Mouse (Mus musculus) lung, postnatal 10 days (tissue): ENCODE results near the gene Dync1i1.

ENCODE experiments used
- DNase-seq: peaks from one replicate; pipeline ENCODE4 v3.0.0; 2021

The Dync1i1 gene

DNA sequence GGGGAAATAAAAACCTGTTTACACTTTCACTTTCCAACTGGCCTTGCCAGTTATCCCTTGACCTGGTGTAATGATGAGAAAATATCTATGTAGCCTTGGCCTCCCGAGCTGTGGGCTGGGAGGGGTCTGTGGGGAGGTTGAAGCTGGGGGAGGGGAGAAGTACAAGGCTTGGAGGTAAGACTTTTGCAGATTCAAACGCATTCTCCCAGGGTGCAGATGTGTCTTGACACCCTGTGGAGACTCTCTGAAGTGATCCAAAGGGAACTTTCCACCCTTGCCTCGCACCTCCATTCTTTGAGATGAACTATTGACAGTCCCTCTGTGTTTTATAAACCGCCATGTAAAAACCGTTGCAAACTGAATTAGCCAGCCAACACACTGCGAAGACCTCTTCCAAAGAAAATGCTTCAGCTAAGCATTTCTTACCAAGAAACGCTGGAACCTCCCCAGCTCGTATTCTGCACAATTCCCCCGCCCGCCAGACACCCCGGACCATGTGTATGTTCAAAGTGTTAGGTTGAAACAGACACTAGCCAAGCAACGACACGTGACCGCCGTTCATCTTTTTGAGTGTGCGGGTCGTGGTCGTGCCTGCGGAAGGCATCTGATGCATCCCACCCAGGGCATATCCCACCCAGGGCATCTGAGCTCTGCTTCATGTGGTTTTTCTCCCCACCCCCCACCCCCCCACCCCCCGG, 133.6 kb downstream of the Dync1i1 start:
- peak; percentile 27 for DNase-seq

GRCm38 (mm10) chr6:5859630-5860029, 134.2 kb downstream of the Dync1i1 start:
- DNase-seq: peak; percentile 7

DNA sequence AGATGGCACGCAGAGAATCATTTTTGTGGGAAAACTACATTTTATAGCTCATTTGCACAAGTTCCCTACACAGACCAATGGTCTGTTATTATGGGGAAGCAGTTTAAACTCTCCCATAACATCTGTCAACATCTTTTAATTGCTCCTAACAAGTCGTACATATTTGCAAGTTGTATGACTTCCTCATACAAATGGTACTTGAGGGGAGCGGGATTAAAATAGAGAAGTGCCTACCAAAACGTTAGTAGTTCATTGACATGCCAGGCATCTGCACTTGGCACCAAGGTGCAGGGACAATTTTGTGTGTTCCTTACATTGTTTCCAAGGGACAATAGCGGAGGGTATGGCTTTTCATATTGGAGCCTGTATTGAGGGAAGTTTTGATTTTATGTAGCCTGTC, 140.7 kb downstream of the Dync1i1 start:
- no peak for DNase-seq

DNA sequence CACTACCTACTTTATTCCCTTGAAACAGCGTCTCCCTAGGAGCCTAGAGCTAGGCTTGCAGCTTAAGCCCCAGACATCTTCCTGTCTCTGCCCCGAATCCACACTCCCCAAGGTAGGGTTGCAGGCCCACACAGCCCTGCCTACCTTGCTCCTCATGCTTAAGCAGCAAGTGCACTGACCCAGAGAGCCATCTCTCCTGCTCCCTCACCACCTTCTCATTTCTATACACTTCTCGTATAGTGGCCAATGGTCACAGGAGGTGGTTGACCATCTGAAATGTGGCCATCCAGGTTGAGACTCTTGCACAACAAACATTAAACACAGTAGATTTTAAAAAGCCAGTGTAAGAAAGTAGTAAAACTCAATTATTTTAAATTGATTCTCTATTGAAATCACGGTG, 141.8 kb downstream of the Dync1i1 start:
- no peak for DNase-seq

DNA sequence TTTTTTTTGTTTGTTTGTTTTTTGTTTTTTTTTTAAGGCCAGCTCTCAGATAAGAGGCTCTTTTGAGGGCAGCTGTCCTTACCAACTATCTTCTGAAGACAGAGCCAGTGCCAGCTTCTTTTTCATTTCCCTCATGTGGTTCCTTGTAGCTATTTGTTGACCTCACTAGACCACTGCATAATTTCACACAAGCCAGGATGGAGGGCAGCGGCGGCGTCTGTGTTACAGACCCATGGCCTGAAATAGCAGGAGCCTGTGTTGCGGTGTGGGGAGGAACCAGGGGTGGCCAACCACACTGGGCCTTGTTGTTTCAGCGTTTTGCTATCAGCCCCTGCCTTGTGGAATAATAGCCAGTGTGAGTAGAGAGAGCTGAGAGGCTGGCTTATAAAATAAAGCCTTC, 145.6 kb downstream of the Dync1i1 start:
- no peak for DNase-seq

DNA sequence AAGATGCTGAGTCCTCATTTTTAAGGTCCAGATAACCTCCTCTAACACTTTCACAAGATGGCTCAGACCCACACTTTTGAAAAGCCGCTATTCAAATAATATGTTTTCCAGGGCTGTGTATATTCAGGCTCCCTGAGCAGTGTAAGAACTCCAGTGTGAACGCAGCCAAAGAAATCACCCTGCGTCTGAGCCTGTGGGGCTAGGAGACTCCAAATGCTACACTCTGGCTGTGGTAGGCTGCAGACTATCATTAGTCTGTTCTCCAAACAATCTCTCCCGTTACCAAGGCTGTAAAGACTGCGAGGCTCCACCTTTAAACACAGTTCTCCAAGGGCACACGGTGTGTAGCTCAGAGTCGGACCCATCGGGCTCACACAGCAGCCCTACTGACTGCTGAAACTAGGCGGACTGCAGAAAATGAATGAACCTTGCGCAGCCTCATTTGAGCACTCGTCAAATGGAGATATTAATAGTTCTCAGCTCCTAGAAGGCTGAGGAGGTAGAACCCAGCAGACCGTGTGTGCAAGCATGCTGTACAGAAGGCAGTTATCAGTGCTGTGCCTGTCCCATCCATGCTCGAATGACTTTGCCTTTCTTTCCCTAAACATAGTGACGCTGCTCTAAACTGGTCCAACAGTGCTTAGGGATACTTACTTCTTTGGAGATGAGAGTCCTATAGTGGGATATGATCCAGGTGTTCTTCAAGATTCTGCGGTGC, 146.3 kb downstream of the Dync1i1 start:
- DNase-seq: no peak

GRCm38 (mm10) chr6:5889341-5889740, 163.9 kb downstream of the Dync1i1 start:
- no peak for DNase-seq

- no peak for DNase-seq
These were observed 185.9 kb downstream of the Dync1i1 start for GRCm38 (mm10) chr6:5911295-5911694.

- no peak for DNase-seq
These were observed 189.6 kb downstream of the Dync1i1 start for GRCm38 (mm10) chr6:5915028-5915427.

- DNase-seq: peak; percentile 45
These were observed 195.2 kb downstream of the Dync1i1 start for GRCm38 (mm10) chr6:5920670-5921069.

DNA sequence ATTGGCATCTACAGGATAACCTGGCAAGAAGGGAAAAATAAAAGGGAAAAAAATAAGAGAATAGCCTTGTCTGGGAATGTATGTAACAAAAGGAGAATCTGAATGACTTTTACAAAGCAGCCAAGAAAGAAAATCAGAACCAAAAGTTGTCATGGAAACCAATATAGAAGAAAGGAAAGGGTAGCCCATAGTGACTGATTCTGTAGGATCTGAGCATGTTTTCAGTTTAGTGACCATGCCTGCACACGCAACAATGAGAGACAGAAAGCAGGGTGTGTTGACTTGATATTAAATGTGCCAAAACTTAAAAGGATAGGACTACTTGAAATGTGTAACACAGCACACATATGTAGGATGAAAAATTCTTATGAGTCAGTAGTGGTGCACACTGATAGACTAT, 197.2 kb downstream of the Dync1i1 start:
- DNase-seq: no peak

- no peak for DNase-seq
These were observed 197.7 kb downstream of the Dync1i1 start for GRCm38 (mm10) chr6:5923148-5923547.

- DNase-seq: no peak
These were observed 204.7 kb downstream of the Dync1i1 start for GRCm38 (mm10) chr6:5930140-5930539.

GRCm38 (mm10) chr6:5935587-5936353, 210.3 kb downstream of the Dync1i1 start:
- no peak for DNase-seq

- DNase-seq: no peak
These were observed 224.5 kb downstream of the Dync1i1 start for GRCm38 (mm10) chr6:5949812-5950392.

DNA sequence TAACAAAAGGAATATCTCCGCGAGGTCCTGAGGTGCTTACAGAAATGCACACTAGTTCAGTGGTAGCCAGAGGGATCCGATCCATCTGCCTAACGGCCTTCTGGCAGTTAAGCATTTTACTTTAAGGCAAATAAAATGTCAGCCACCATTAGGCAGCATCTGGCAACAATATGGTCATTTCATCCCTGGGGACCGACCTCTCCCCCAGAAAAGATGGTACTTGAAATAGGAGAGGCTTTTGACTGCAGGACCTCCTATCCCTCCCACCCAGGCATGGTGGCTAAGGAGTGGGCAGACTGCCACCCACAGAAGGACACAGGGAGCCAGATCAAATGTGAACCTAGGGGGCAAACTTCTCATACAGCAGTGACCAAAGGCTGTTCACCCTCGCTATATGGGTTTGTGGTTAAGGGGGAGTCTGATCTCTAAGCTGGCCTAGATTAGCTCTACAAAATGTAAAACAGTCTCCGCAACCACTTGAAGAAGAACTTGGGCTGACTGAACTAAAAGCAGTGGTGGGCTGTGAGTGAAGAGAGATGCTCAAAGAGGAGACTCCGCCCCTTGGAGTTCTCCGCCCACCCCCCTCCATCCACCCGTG, 231.0 kb downstream of the Dync1i1 start:
- no peak for DNase-seq

- no peak for DNase-seq
These were observed 235.3 kb downstream of the Dync1i1 start for GRCm38 (mm10) chr6:5960728-5961127.

DNA sequence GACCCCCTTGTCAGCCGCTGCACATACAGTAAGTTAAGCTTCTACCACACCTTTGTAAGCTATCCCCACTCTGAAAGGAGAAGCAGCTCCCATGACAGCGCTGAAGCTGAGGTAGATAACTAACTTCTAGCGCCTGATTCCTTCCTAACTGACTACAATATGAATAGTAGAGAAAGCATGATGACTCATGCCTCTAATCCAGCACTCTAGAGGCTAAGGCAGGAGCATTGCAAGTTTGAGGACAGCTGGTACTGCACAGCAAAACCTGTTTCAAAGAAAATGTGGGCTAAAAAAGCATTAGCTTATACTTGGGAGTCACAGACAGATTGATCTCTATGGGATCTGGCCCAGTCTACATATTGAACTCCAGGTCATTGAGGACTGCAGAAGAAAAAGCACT, 236.5 kb downstream of the Dync1i1 start:
- DNase-seq: no peak

DNA sequence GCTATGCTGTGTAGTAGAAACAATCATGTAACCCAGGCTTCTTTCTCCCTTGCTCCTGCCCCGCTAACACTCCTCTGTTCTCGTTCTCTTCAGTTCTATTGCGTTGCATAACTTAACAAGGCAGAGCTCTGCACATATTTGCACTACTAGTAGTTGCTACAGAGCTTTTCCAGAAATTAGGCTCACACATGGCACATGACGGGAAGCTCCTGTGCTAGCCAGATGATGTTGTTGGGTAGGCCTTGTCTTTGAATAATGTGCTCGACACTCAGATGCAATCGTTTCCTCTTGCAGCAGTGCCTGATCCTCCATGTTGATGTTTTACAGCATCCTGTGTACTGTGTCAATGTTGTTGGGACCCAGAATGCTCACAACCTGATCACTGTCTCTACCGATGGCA, 240.9 kb downstream of the Dync1i1 start:
- DNase-seq: no peak

DNA sequence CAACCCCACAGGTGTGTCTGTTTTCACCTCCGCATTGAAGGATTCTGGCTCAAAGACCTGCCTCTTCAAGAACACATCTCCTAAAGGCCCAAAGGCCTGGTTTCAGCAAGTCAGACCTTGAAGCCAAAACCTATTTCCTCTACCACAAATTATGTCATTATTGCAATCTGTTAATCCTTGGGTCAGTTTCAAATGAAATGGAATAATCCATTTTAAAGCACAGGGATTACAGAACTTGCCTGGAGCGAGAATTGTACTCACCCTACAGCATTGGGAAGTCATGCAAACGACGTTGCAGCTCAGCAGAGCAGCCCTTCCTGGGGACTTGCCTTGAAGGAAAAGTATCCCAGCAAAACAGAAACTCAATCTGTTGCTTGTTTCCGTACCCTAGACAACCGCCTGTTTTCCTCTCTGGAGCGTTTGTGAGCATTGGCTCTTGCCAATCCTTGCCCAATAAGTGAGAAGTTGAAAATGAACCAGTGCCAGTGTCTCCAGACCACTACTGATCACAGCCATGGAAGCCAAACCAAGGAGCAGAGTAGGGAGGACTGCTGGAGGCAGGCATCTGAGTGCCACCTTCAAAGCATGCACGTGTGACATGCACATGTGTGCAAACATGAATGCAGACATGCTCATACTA, 241.5 kb downstream of the Dync1i1 start:
- peak; percentile 23 for DNase-seq

GRCm38 (mm10) chr6:5967545-5967944, 242.1 kb downstream of the Dync1i1 start:
- no peak for DNase-seq

- DNase-seq: no peak
These were observed 244.2 kb downstream of the Dync1i1 start for GRCm38 (mm10) chr6:5969613-5970012.

DNA sequence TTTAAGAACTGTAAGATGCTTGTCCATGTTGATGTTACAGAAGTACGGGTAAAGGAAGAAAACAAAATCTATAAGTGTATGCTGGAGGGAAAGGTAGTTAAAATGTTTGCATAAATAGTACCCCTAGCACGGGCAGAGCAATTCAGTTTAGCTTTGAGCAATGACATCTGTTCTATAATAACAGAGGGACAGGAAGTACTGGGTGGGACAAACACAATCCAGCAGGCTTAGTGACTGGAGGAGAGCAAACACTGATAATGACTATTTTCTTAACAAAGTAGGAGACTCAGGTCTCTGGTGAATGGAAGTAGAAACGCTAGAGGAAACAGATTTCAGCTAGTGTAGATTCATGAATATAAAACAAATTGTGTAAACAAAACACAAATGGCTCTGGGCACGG, 250.8 kb downstream of the Dync1i1 start:
- no peak for DNase-seq
